Mouse (Mus musculus) ES-E14 (cell line): Measurements from ENCODE around the gene Bmper. TPM values are rescaled to one million over a fixed set of nuclear protein-coding genes. Genes with fewer than 3 reads are reported as not detected.

Experiments used
- DNase-seq: peaks from one replicate; pipeline ENCODE4 v3.0.0-alpha.2; 2013; ENCODE audit warnings: low read depth, low spot score
- H3K27ac ChIP-seq: 2 replicates; pipeline ENCODE4 v1.5.1; 2012; ENCODE audit warnings: low read depth, mild to moderate bottlenecking, low read length, moderate library complexity, mixed read lengths; ENCODE audit not compliant: poor library complexity, insufficient read depth, severe bottlenecking
- H3K36me3 ChIP-seq: 2 replicates; pipeline ENCODE4 v1.6.1; 2012; ENCODE audit warnings: mild to moderate bottlenecking, low read length, moderate library complexity, mixed read lengths; ENCODE audit not compliant: control insufficient read depth, poor library complexity, insufficient read depth, severe bottlenecking
- H3K4me1 ChIP-seq, 2 experiments: fragments of 150-350 bp in 1 of 2; sonication (generic) in 1 of 2; 2 replicates each; pipeline ENCODE4 v1.6.1; 2012; ENCODE audit warnings: low read length in 2 of 2, mild to moderate bottlenecking in 1 of 2, mixed read lengths in 1 of 2; ENCODE audit not compliant: control insufficient read depth in 2 of 2, insufficient read depth in 2 of 2, poor library complexity in 1 of 2
- H3K4me3 ChIP-seq, 2 experiments: fragments of 150-350 bp in 1 of 2; sonication (generic) in 1 of 2; 2 replicates each; pipeline ENCODE4 v1.5.1; 2012; ENCODE audit warnings: low read length in 2 of 2, low read depth in 1 of 2, mild to moderate bottlenecking in 1 of 2, mixed read lengths in 1 of 2; ENCODE audit not compliant: insufficient read depth in 1 of 2, poor library complexity in 1 of 2, severe bottlenecking in 1 of 2
- H3K9ac ChIP-seq: 2 replicates; pipeline ENCODE4 v1.6.1; 2012; ENCODE audit warnings: low read depth, mild to moderate bottlenecking, low read length, mixed read lengths; ENCODE audit not compliant: poor library complexity, insufficient read depth, severe bottlenecking
- H3K9me3 ChIP-seq: fragments of 150-350 bp; sonication (generic); 2 replicates; pipeline ENCODE4 v1.6.1; 2012; ENCODE audit warnings: low read depth, mild to moderate bottlenecking, low read length; ENCODE audit not compliant: control insufficient read depth, insufficient read depth
- CHD2 ChIP-seq: IDR thresholded peaks from 2 replicates; pipeline ENCODE4 v1.6.1; 2014; ENCODE audit warnings: mild to moderate bottlenecking, low read depth, low read length, inconsistent platforms
- HCFC1 ChIP-seq: IDR thresholded peaks from 2 replicates; pipeline ENCODE4 v1.6.1; 2012; ENCODE audit warnings: low read length, inconsistent platforms, borderline replicate concordance; ENCODE audit not compliant: insufficient read depth
- MAFK ChIP-seq: IDR thresholded peaks from 2 replicates; pipeline ENCODE4 v1.6.1; 2014; ENCODE audit warnings: mild to moderate bottlenecking, low read depth, low read length, inconsistent platforms; ENCODE audit not compliant: insufficient read depth
- ZC3H11A ChIP-seq: IDR thresholded peaks from 2 replicates; pipeline ENCODE4 v1.6.1; 2012; ENCODE audit warnings: low read depth, mild to moderate bottlenecking, inconsistent platforms, low read length, borderline replicate concordance
- ZNF384 ChIP-seq: IDR thresholded peaks from 2 replicates; pipeline ENCODE4 v1.6.1; 2012; ENCODE audit warnings: low read depth, low read length, inconsistent platforms
- in situ Hi-C, 2 experiments: fragments of 600-800 bp; cut with MboI; formaldehyde crosslinking; loops; one replicate each; pipeline ENCODE4 v1.15.1; 2025; ENCODE audit warnings: low sequenced_read_pairs in 2 of 2, inconsistent platforms in 1 of 2; ENCODE audit not compliant: unreplicated experiment in 2 of 2
- total RNA-seq: library from RNA; depleted of rRNA; stranded (reverse); fragments of 300-350 nt; gene quantifications from 2 replicates; pipeline ENCODE4 v1.2.3, GENCODE M21; 2012; rRNA removed

The Bmper gene
- total RNA-seq, result 0.63 and 2.5 TPM in 2 replicates

GRCm38 (mm10) chr9:23222841-23223548, at the start of gene Bmper:
Bmper (plus strand) TSS chr9:23223076.
- peak within 1 kb of the TSS; percentile 70 for H3K9ac ChIP-seq
- in situ Hi-C loops, result no loop called here
- no peaks in the 10 kb centered on the region for H3K36me3 ChIP-seq
- TF ChIP-seq HCFC1 (no peak), ZC3H11A (no peak), CHD2 (no peak), MAFK (no peak), ZNF384 (no peak)
- H3K4me3 ChIP-seq, result peak within 1 kb of the TSS; percentile 72 to 80
- H3K27ac ChIP-seq, result no peak within 1 kb of the TSS
- DNase-seq, result peak; percentile 40
- H3K9me3 ChIP-seq, result no peaks in the 10 kb centered on the region
- no peaks in the 10 kb centered on the region for H3K4me1 ChIP-seq

- Histone ChIP-seq H3K9ac (no peak overlapping the region), H3K9me3 (no peaks in the 10 kb centered on the region), H3K4me1 (no peaks in the 10 kb centered on the region), H3K36me3 (no peaks in the 10 kb centered on the region), H3K27ac (no peak overlapping the region), H3K4me3 (no peak overlapping the region)
- no peak for DNase-seq
- TF ChIP-seq HCFC1 (no peak), MAFK (no peak), ZNF384 (no peak), CHD2 (no peak), ZC3H11A (no peak)
- in situ Hi-C loops, result no loop called here
Measured at GRCm38 (mm10) chr9:23177476-23177875, 45.4 kb upstream of the Bmper start.

GRCm38 (mm10) chr9:23187181-23187580, 35.7 kb upstream of the Bmper start:
- no peak overlapping the region for H3K9ac ChIP-seq
- in situ Hi-C loops, result no loop called here
- no peaks in the 10 kb centered on the region for H3K36me3 ChIP-seq
- no peak for TF ChIP-seq MAFK
- no peak for TF ChIP-seq ZC3H11A
- TF ChIP-seq ZNF384, result no peak
- no peak for TF ChIP-seq HCFC1
- no peak for TF ChIP-seq CHD2
- no peak overlapping the region for H3K4me3 ChIP-seq
- no peak overlapping the region for H3K27ac ChIP-seq
- DNase-seq, result no peak
- no peaks in the 10 kb centered on the region for H3K9me3 ChIP-seq
- no peaks in the 10 kb centered on the region for H3K4me1 ChIP-seq

GRCm38 (mm10) chr9:23188136-23188535, 34.7 kb upstream of the Bmper start:
- TF ChIP-seq ZC3H11A, result no peak
- no peak for TF ChIP-seq ZNF384
- TF ChIP-seq CHD2, result no peak
- no peak for TF ChIP-seq MAFK
- no peak for TF ChIP-seq HCFC1
- H3K4me1 ChIP-seq, result no peaks in the 10 kb centered on the region
- in situ Hi-C loops, result no loop called here
- H3K9me3 ChIP-seq, result no peaks in the 10 kb centered on the region
- DNase-seq, result no peak
- H3K27ac ChIP-seq, result no peak overlapping the region
- H3K4me3 ChIP-seq, result no peak overlapping the region
- H3K36me3 ChIP-seq, result no peaks in the 10 kb centered on the region
- no peak overlapping the region for H3K9ac ChIP-seq
